Mouse (Mus musculus) embryonic facial prominence, embryonic 13.5 days (tissue): ENCODE measurements around the gene Gm26602. TPM values are rescaled to one million over a fixed set of nuclear protein-coding genes. Genes with fewer than 3 reads are reported as not detected.
A peak's percentile ranks its signal among the peaks of the same experiment; 100 is the strongest.
"Not testable (repeated sequence)": the region's sequence is repeated elsewhere in the genome, so short reads cannot be mapped to it uniquely, and the experiment has no call there.

Experiments used
- ATAC-seq: fragments of 200-750 bp; cut with Nextera tagmentation; 2 replicates; pipeline ENCODE4 v1.8.0; 2017; ENCODE audit warnings: low read depth; ENCODE audit not compliant: insufficient number of reproducible peaks, insufficient read depth, low FRiP score, low TSS enrichment
- H3K27ac ChIP-seq: fragments of 300-500 bp; sonication (generic); 2 replicates; pipeline ENCODE4 v1.5.1; 2015; ENCODE audit warnings: moderate library complexity, mild to moderate bottlenecking, inconsistent platforms
- H3K27me3 ChIP-seq: fragments of 300-500 bp; sonication (generic); 2 replicates; pipeline ENCODE4 v1.6.1; 2015; ENCODE audit warnings: mild to moderate bottlenecking, inconsistent platforms
- H3K36me3 ChIP-seq: fragments of 300-500 bp; sonication (generic); 2 replicates; pipeline ENCODE4 v1.6.1; 2015; ENCODE audit warnings: mild to moderate bottlenecking, inconsistent platforms
- H3K4me1 ChIP-seq: fragments of 300-500 bp; sonication (generic); 2 replicates; pipeline ENCODE4 v1.6.1; 2015; ENCODE audit warnings: inconsistent platforms
- H3K4me2 ChIP-seq: fragments of 300-500 bp; sonication (generic); 2 replicates; pipeline ENCODE4 v1.6.1; 2015; ENCODE audit warnings: moderate library complexity, mild to moderate bottlenecking, inconsistent platforms
- H3K4me3 ChIP-seq: fragments of 300-500 bp; sonication (generic); 2 replicates; pipeline ENCODE4 v1.5.1; 2015; ENCODE audit warnings: mild to moderate bottlenecking, inconsistent platforms
- H3K9ac ChIP-seq: fragments of 300-500 bp; sonication (generic); 2 replicates; pipeline ENCODE4 v1.6.1; 2015; ENCODE audit warnings: mild to moderate bottlenecking, inconsistent platforms
- H3K9me3 ChIP-seq: fragments of 300-500 bp; sonication (generic); 2 replicates; pipeline ENCODE4 v1.6.1; 2016; ENCODE audit warnings: inconsistent platforms
- WGBS: fragments of 180-500 bp; shearing (Covaris S2); methylation state at CpG from one replicate; pipeline ENCODE4 v1.1.7; 2015; ENCODE audit warnings: mixed read lengths; 5-methylcytosine and 5-hydroxymethylcytosine counted together
- polyA plus RNA-seq: library from polyadenylated mRNA; unstranded; fragments of >200 nt; fragmentation: Nextera tagmentation; extraction: Ambion mirVana; gene quantifications from 2 replicates; pipeline ENCODE4 v1.2.1, GENCODE M21; 2015

Gene Gm26602
- polyA plus RNA-seq, 1 experiment from 2014 or later, result 29.9 TPM

GRCm38 (mm10) chr10:79873313-79873712 is 37.3 kb upstream of the Gm26602 start:
- peak overlapping the region; percentile 83 for H3K27ac ChIP-seq
- no peaks in the 10 kb centered on the region for H3K27me3 ChIP-seq
- peak overlapping the region; percentile 75 for H3K4me2 ChIP-seq
- peak overlapping the region; percentile 79 for H3K4me3 ChIP-seq
- H3K9ac ChIP-seq, result peak overlapping the region; percentile 93
- WGBS, result 3% methylated on average over 6 of the region's 6 CpGs
- H3K9me3 ChIP-seq, result no peaks in the 10 kb centered on the region
- ATAC-seq, result no peak
- peaks cover 27% of the 10 kb centered on the region for H3K4me1 ChIP-seq
- H3K36me3 ChIP-seq, result peaks cover 33% of the 10 kb centered on the region

- Histone ChIP-seq H3K36me3 (peaks cover 30% of the 10 kb centered on the region), H3K4me2 (peak overlapping the region; percentile 75), H3K4me1 (peaks cover 27% of the 10 kb centered on the region), H3K27me3 (no peaks in the 10 kb centered on the region), H3K27ac (peak overlapping the region; percentile 83), H3K4me3 (peak overlapping the region; percentile 79), H3K9ac (peak overlapping the region; percentile 93), H3K9me3 (no peaks in the 10 kb centered on the region)
- 2% methylated on average over 26 of the region's 26 CpGs for WGBS
- no peak for ATAC-seq
Measured at GRCm38 (mm10) chr10:79873715-79874289, 36.9 kb upstream of the Gm26602 start.

GRCm38 (mm10) chr10:79874290-79874862 is 36.3 kb upstream of the Gm26602 start, which contains the start of the genes Prtn3 and Plppr3:
Gene Prtn3, plus strand, starts transcription at chr10:79874476.
Gene Plppr3, minus strand, starts transcription at chr10:79874634.
- no peaks in the 10 kb centered on the region for H3K27me3 ChIP-seq
- peaks cover 27% of the 10 kb centered on the region for H3K4me1 ChIP-seq
- peak within 1 kb of the TSS; percentile 93 for H3K9ac ChIP-seq
- WGBS, result under 1% methylated on average over 44 of the region's 57 CpGs
- peak within 1 kb of the TSS; percentile 79 for H3K4me3 ChIP-seq
- no peaks in the 10 kb centered on the region for H3K9me3 ChIP-seq
- H3K4me2 ChIP-seq, result peak within 1 kb of the TSS; percentile 75
- peak; percentile 84 for ATAC-seq
- peaks cover 24% of the 10 kb centered on the region for H3K36me3 ChIP-seq
- peak within 1 kb of the TSS; percentile 83 for H3K27ac ChIP-seq

DNA sequence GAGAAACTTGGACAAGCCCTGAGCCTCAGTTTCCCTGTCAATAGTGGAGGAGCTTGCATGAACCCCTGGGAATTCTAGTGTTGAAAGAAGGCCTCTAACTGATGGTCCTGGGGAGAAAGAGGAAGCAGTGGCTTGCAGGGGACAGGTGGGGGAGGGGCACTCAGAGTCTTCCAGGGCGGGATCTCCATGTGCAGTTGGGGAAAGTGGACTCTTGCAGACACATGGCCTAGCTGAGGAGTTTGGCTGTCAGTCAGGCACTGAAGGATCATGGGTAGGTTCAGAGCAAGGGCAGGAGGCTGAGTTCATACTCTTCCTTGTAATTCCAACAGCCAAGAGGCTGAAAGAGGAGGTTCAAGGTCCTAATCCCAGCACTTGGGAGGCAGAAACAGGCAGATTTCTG is 33.5 kb upstream of the Gm26602 start:
- Histone ChIP-seq H3K27ac (no peak overlapping the region), H3K4me3 (no peak overlapping the region), H3K9me3 (no peaks in the 10 kb centered on the region), H3K4me1 (peaks cover 33% of the 10 kb centered on the region), H3K4me2 (no peak overlapping the region), H3K27me3 (peaks cover 2% of the 10 kb centered on the region), H3K36me3 (no peaks in the 10 kb centered on the region), H3K9ac (no peak overlapping the region)
- WGBS, result 43% methylated on average over 1 of the region's 1 CpGs
- no peak for ATAC-seq

DNA sequence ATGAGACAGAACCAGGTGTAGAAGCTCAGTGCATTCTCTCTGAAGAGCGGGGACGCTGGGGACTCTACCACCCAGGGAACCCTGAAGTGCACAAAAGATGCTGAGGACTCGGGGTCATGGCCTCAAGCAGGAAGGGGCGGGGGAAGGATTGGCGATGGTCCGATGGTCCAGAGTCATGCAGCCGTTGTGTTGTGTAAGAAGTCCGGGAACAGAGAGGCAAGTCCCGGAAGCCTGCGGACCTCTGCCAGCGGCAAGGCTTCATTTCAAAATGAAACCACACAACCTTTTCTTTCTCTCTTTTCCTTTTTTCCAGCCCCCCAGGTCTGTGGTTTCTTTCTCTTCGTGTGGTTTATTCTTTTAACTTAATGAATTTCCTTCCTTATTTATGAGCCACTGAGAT is 32.9 kb upstream of the Gm26602 start:
- H3K27me3 ChIP-seq, result peaks cover 8% of the 10 kb centered on the region
- H3K4me3 ChIP-seq, result no peak overlapping the region
- no peak for ATAC-seq
- no peaks in the 10 kb centered on the region for H3K36me3 ChIP-seq
- H3K4me2 ChIP-seq, result no peak overlapping the region
- H3K9me3 ChIP-seq, result no peaks in the 10 kb centered on the region
- WGBS, result 37% methylated on average over 12 of the region's 12 CpGs
- H3K9ac ChIP-seq, result no peak overlapping the region
- peaks cover 35% of the 10 kb centered on the region for H3K4me1 ChIP-seq
- no peak overlapping the region for H3K27ac ChIP-seq

DNA sequence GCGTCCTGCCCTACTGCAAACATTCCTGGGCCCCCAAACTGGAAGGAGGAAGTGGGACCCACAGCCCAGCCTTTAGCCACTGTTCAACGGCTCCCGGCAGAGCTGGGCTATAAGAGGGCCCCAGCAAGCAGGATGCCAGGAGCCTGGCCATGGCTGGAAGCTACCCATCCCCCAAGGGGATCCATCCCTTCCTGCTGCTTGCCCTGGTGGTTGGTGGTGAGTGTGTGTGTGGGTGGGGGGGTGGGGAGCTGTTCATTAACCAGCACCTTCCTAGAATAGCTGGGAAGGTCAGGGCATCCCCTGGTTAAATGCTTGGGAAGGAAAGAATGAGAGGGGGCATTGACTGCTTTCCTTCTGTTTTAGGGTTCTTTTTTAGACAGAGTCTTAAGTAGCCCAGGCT is 31.1 kb upstream of the Gm26602 start:
- H3K4me2 ChIP-seq, result no peak overlapping the region
- H3K9me3 ChIP-seq, result no peaks in the 10 kb centered on the region
- H3K27me3 ChIP-seq, result peaks cover 12% of the 10 kb centered on the region
- H3K4me1 ChIP-seq, result peaks cover 41% of the 10 kb centered on the region
- H3K27ac ChIP-seq, result no peak overlapping the region
- H3K36me3 ChIP-seq, result no peaks in the 10 kb centered on the region
- no peak overlapping the region for H3K4me3 ChIP-seq
- no peak overlapping the region for H3K9ac ChIP-seq
- ATAC-seq, result no peak
- 39% methylated on average over 3 of the region's 3 CpGs for WGBS

- ATAC-seq, result no peak
- H3K4me3 ChIP-seq, result no peak overlapping the region
- WGBS, result 17% methylated on average over 9 of the region's 9 CpGs
- no peak overlapping the region for H3K9ac ChIP-seq
- H3K9me3 ChIP-seq, result no peaks in the 10 kb centered on the region
- 0 out of 2 replicates have a peak overlapping the region, but pooled peaks have one; percentile 0 for H3K4me2 ChIP-seq
- H3K27me3 ChIP-seq, result peaks cover 12% of the 10 kb centered on the region
- no peak overlapping the region for H3K27ac ChIP-seq
- H3K36me3 ChIP-seq, result no peaks in the 10 kb centered on the region
- peaks cover 33% of the 10 kb centered on the region for H3K4me1 ChIP-seq
Measured at GRCm38 (mm10) chr10:79880721-79881120, 29.9 kb upstream of the Gm26602 start.

DNA sequence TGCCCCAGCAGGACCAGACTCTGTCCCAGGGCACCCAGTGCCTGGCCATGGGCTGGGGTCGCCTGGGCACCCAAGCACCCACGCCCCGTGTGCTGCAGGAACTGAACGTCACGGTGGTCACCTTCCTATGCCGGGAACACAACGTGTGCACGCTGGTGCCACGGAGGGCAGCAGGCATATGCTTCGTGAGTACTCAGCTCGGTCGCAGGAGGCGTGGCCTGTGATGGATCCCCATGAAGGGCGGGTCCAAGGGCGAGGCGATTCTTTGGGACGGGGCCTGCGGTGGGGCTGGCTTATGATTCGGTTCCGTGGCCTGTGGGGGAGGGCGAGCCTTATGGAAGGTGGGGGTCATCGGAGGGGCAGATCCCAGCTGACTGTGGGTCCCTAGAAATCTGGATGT is 28.7 kb upstream of the Gm26602 start:
- H3K4me1 ChIP-seq, result peaks cover 33% of the 10 kb centered on the region
- peak overlapping the region; percentile 61 for H3K9ac ChIP-seq
- H3K4me3 ChIP-seq, result peak overlapping the region; percentile 28
- peaks cover 12% of the 10 kb centered on the region for H3K27me3 ChIP-seq
- WGBS, result 6% methylated on average over 22 of the region's 22 CpGs
- no peaks in the 10 kb centered on the region for H3K9me3 ChIP-seq
- H3K27ac ChIP-seq, result no peak overlapping the region
- 0 out of 2 replicates have a peak, but pooled peaks have one; percentile 12 for ATAC-seq
- H3K36me3 ChIP-seq, result no peaks in the 10 kb centered on the region
- peak overlapping the region; percentile 57 for H3K4me2 ChIP-seq

- Histone ChIP-seq H3K4me1 (peaks cover 29% of the 10 kb centered on the region), H3K27ac (no peak overlapping the region), H3K36me3 (no peaks in the 10 kb centered on the region), H3K9me3 (no peaks in the 10 kb centered on the region), H3K4me2 (peak overlapping the region; percentile 31), H3K4me3 (0 out of 2 replicates have a peak overlapping the region, but pooled peaks have one; percentile 7), H3K27me3 (peaks cover 12% of the 10 kb centered on the region), H3K9ac (peak overlapping the region; percentile 51)
- WGBS, result 16% methylated on average over 22 of the region's 22 CpGs
- ATAC-seq, result no peak
Measured at GRCm38 (mm10) chr10:79883297-79884084, 27.2 kb upstream of the Gm26602 start.

DNA sequence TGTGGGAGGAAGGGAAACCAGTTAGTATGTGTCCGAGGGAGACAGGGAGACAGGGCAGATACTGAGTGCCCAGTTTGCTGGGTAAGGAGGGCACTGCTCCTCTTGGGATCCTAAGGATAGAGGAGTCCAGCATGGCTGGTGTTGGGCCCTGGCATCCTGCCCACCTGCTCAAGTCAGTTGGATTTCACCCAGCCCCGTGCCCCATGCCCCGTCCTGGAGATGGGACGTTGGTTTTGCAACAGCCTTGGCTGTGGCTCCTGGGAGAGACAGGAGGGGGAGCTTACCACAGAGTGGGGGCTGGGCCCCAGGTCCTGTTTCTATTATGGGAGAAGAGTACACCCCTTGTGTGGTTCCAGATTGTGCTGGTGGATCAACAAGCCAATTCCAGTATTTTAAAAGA is 26.2 kb upstream of the Gm26602 start:
- Histone ChIP-seq H3K4me2 (no peak overlapping the region), H3K4me1 (peaks cover 29% of the 10 kb centered on the region), H3K27ac (no peak overlapping the region), H3K27me3 (peaks cover 12% of the 10 kb centered on the region), H3K4me3 (no peak overlapping the region), H3K9ac (0 out of 2 replicates have a peak overlapping the region, but pooled peaks have one; percentile 51), H3K9me3 (no peaks in the 10 kb centered on the region), H3K36me3 (no peaks in the 10 kb centered on the region)
- 52% methylated on average over 4 of the region's 4 CpGs for WGBS
- ATAC-seq, result no peak

- H3K9ac ChIP-seq, H3K36me3 ChIP-seq, H3K9me3 ChIP-seq, H3K4me3 ChIP-seq, H3K4me2 ChIP-seq, H3K27ac ChIP-seq, ATAC-seq: not testable (repeated sequence)
- WGBS, result 76% methylated on average over 3 of the region's 3 CpGs
- peaks cover 29% of the 10 kb centered on the region for H3K4me1 ChIP-seq
- peaks cover 12% of the 10 kb centered on the region for H3K27me3 ChIP-seq
Measured at GRCm38 (mm10) chr10:79884938-79885337, 25.7 kb upstream of the Gm26602 start.
